Mouse (Mus musculus): Measurements from ENCODE around the gene 2010111I01Rik. TPM values are rescaled to one million over a fixed set of nuclear protein-coding genes. Genes with fewer than 3 reads are reported as not detected.

Gene 2010111I01Rik
- polyA plus RNA-seq, 1 experiment from 2014 or later: 23.5 TPM

DNA sequence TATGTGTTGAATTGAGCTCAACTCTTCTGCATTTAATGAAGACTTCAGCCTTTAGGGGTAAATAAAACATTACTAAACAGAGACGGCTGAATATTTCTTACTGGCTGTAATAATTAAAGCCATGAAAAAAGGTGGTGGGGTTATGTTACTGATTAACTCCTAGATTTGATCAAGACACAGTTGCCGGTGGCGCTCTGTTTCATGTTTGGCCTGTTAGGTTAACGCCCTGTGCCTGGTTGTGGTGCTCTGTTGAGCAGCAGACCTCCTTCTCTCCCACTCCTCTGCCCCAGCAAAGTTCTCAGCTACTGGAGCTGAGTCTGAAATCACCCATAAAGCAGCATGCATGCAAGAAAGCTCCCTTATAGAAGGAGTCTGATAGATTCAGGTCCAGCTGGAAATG, 303.7 kb downstream of the 2010111I01Rik start:
- Histone ChIP-seq H3K4me2 (ENCODE audit: low read length) (no peak overlapping the region), H3K4me3 (ENCODE audit: low read depth, low read length) (no peak overlapping the region), H3K36me3 (ENCODE audit: control insufficient read depth, insufficient read depth, low read length) (no peaks in the 10 kb centered on the region), H3K27me3 (replicated peaks; ENCODE audit: control insufficient read depth, insufficient read depth, low read length) (peaks cover 5% of the 10 kb centered on the region; the same call in 1 of the 2 replicates), H3K9me3 (replicated peaks; ENCODE audit: control insufficient read depth, low read length) (no peaks in the 10 kb centered on the region), H3K4me1 (ENCODE audit: control insufficient read depth, insufficient read depth, low read length) (peaks cover 6% of the 10 kb centered on the region), H3K27ac (ENCODE audit: low read depth, low read length) (no peak overlapping the region), H3K9ac (ENCODE audit: low read length) (no peak overlapping the region)
- WGBS: 83% methylated on average over 4 of the region's 4 CpGs
- ATAC-seq (no peak), DNase-seq (ENCODE audit: low spot score) (no peak)

DNA sequence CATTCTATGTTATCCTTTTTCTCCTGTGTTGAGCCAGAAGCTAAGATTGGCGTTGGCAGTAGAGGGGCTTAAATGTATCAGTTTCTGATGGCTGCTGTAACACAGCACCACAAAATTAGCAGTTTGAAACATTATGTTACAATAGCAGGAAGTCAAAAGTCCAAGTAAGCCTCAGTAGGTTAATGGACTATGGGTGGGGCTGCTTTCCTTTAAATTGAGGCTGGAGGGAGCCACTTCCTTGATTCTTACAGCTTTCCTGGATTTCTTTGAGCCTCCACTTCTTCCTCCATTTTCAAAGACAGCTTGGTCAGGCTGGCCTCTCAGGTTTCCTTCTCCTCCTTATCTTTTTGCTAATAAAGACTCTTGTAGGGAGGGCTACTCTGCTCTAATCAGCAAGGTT, 304.1 kb downstream of the 2010111I01Rik start:
- Histone ChIP-seq H3K4me1 (ENCODE audit: control insufficient read depth, insufficient read depth, low read length) (peaks cover 8% of the 10 kb centered on the region), H3K36me3 (ENCODE audit: control insufficient read depth, insufficient read depth, low read length) (no peaks in the 10 kb centered on the region), H3K4me2 (ENCODE audit: low read length) (no peak overlapping the region), H3K9me3 (replicated peaks; ENCODE audit: control insufficient read depth, low read length) (no peaks in the 10 kb centered on the region), H3K9ac (ENCODE audit: low read length) (no peak overlapping the region), H3K27me3 (replicated peaks; ENCODE audit: control insufficient read depth, insufficient read depth, low read length) (peaks cover 5% of the 10 kb centered on the region; the same call in 1 of the 2 replicates), H3K27ac (ENCODE audit: low read depth, low read length) (no peak overlapping the region), H3K4me3 (ENCODE audit: low read depth, low read length) (no peak overlapping the region)
- ATAC-seq (no peak), DNase-seq (ENCODE audit: low spot score) (no peak)
- WGBS: 91% methylated on average over 1 of the region's 1 CpGs

DNA sequence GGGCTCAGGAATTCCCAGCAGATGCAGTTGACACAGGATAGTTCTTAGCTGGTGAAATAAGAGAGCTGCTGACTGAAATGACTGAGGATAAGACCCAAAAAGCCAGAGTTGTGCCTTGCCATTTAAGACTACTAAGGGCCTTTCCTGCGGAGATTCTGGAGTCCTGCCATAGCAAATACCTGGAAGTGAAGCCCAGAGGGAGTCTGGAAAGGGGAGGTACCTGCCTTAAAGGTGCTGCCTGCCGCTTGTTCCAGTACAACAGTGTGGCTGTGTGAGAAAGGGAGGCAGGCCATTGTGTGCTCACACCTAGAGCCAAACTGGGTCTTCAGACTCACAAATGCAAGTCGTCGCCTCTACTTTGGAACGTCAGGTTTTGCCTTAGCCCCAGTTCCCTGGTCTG, 305.5 kb downstream of the 2010111I01Rik start:
- H3K36me3 ChIP-seq (ENCODE audit: control insufficient read depth, insufficient read depth, low read length): no peaks in the 10 kb centered on the region
- WGBS: 34% methylated on average over 5 of the region's 5 CpGs
- H3K4me3 ChIP-seq (ENCODE audit: low read depth, low read length): no peak overlapping the region
- peaks cover 12% of the 10 kb centered on the region for H3K4me1 ChIP-seq (ENCODE audit: control insufficient read depth, insufficient read depth, low read length)
- peaks cover 5% of the 10 kb centered on the region; the same call in 1 of the 2 replicates for H3K27me3 ChIP-seq (replicated peaks; ENCODE audit: control insufficient read depth, insufficient read depth, low read length)
- DNase-seq (ENCODE audit: low spot score) (no peak), ATAC-seq (no peak)
- no peak overlapping the region for H3K9ac ChIP-seq (ENCODE audit: low read length)
- no peaks in the 10 kb centered on the region for H3K9me3 ChIP-seq (replicated peaks; ENCODE audit: control insufficient read depth, low read length)
- H3K27ac ChIP-seq (ENCODE audit: low read depth, low read length): no peak overlapping the region
- H3K4me2 ChIP-seq (ENCODE audit: low read length): no peak overlapping the region

DNA sequence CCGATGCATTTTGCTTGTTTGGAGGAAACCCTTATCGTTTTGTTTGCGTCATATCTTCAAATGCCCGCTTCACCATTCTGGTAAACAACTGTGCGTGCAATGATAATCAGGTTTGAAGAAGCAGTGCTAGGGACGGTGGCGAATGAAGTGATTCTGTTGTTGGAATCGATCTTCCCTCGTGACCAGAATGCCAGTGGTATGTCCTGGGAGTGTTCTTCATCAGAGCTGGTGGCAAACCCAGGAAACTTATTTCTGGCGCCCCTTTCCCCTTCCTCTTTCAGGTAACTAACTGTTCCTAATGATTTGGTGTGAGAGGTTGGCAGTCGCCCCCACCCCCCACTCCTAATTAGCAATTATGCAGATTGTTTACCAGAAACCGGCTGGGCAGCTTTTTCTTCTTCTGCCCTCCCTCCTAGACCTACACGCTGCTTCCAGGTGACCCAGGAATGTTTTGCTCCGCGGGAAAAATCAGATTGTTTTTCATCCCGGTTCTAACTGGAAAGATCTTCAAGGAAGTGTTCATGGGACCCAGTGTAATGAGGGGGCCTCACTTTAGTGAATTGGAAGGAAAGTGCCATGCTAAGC, 307.4 kb downstream of the 2010111I01Rik start:
- Histone ChIP-seq H3K9ac (ENCODE audit: low read length) (peak overlapping the region; percentile 60), H3K4me1 (ENCODE audit: control insufficient read depth, insufficient read depth, low read length) (peaks cover 12% of the 10 kb centered on the region), H3K27ac (ENCODE audit: low read depth, low read length) (no peak overlapping the region), H3K4me3 (ENCODE audit: low read depth, low read length) (peak overlapping the region; percentile 37), H3K9me3 (replicated peaks; ENCODE audit: control insufficient read depth, low read length) (no peaks in the 10 kb centered on the region), H3K4me2 (ENCODE audit: low read length) (peak overlapping the region; percentile 73), H3K36me3 (ENCODE audit: control insufficient read depth, insufficient read depth, low read length) (no peaks in the 10 kb centered on the region), H3K27me3 (replicated peaks; ENCODE audit: control insufficient read depth, insufficient read depth, low read length) (peaks cover 5% of the 10 kb centered on the region; the same call in 1 of the 2 replicates)
- DNase-seq (ENCODE audit: low spot score) (peak; percentile 26), ATAC-seq (peak; percentile 44)
- 4% methylated on average over 16 of the region's 16 CpGs for whole genome bisulfite sequencing

DNA sequence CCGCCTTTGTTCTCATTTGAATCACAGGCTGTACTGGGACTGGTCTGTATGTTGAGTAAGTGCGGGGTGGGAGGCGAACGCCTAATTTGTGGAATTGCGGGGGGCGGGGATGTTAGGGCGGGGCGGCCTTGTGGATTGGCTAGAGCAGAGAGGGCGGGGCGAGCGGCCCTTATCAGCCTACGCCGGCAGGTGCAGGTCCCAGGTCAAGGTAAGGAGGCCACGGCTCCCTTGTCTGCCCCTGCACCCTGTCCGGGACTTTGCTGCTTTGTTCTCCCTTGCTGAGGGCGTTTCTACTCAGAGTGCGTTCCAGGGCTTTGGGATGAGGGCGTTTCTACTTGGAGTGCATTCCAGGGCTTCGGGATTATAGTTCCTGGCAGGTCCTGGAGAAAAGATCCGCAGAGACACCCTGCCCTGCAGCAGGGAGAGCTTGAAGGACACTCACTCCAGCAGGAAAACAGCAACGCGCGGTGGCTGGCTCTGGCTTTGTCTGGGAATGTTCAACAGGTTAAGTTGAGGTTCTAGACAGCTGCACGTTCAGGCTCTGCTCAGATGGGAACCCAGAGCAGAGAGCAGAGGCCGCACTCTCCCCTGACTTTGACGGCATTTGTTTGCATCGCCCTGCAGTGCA, 308.0 kb downstream of the 2010111I01Rik start:
- ATAC-seq: peak; percentile 91
- H3K4me2 ChIP-seq (ENCODE audit: low read length): peak overlapping the region; percentile 73
- no peaks in the 10 kb centered on the region for H3K36me3 ChIP-seq (ENCODE audit: control insufficient read depth, insufficient read depth, low read length)
- WGBS: under 1% methylated on average over 26 of the region's 27 CpGs
- H3K4me3 ChIP-seq (ENCODE audit: low read depth, low read length): peak overlapping the region; percentile 37
- DNase-seq (ENCODE audit: low spot score): peak; percentile 77
- H3K27ac ChIP-seq (ENCODE audit: low read depth, low read length): no peak overlapping the region
- peak overlapping the region; percentile 60 for H3K9ac ChIP-seq (ENCODE audit: low read length)
- H3K4me1 ChIP-seq (ENCODE audit: control insufficient read depth, insufficient read depth, low read length): peaks cover 12% of the 10 kb centered on the region
- H3K27me3 ChIP-seq (replicated peaks; ENCODE audit: control insufficient read depth, insufficient read depth, low read length): peaks cover 5% of the 10 kb centered on the region; the same call in 1 of the 2 replicates
- H3K9me3 ChIP-seq (replicated peaks; ENCODE audit: control insufficient read depth, low read length): no peaks in the 10 kb centered on the region

DNA sequence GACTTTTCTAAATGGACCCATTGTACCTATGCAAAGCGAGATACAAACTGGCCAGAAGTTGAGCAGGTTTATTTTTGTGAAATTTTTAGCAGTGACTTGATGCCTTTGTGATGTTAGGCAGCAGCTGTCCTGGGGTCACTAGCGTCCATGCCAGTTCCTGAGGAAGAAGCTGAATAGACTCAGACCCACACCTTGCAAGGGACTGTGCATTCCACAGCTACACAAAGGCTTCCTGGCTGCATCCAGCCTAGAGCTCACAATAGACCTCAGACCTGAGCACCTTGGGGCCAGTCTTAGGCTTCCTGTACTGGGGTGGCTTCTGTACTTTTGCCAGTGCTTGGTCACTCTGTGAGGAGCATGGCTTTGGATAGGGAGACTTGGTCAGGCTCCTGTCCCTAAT, 309.2 kb downstream of the 2010111I01Rik start:
- peak overlapping the region; percentile 73 for H3K4me2 ChIP-seq (ENCODE audit: low read length)

DNA sequence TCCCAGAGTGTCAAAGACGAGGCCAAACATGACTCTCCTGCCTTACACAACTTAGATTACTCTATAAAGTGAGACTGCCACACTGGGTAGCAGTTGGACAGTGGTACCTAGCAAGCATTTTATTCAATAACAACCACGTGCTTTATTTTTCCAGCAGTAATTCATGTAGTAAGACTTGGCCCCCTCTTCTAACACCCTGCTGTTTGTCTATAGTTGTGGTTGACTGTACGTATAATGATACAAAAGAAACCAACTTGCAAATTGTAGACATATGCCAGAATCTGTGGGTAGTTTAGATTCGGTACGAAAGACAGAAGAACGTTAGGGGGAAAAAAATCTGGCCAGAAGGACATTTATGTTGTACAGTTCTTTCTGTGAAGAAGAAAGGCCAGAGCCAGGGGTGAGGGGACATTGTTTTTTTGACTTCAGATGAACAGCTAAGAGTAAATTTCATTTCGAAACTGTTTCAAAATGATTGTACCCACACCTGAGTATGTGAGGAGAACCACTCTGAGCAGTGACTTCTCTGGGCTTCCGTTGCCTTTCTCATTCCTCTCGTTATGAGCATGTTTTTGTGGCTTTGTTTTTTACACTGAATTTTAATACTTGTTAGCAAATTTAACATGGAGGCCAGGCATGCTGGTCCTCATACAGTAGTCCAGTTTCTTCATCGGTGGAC, 309.9 kb downstream of the 2010111I01Rik start:
- H3K27me3 ChIP-seq (replicated peaks; ENCODE audit: control insufficient read depth, insufficient read depth, low read length): peaks cover 5% of the 10 kb centered on the region; the same call in 1 of the 2 replicates
- no peaks in the 10 kb centered on the region for H3K9me3 ChIP-seq (replicated peaks; ENCODE audit: control insufficient read depth, low read length)
- no peaks in the 10 kb centered on the region for H3K36me3 ChIP-seq (ENCODE audit: control insufficient read depth, insufficient read depth, low read length)
- H3K9ac ChIP-seq (ENCODE audit: low read length): no peak overlapping the region
- no peak for DNase-seq (ENCODE audit: low spot score)
- H3K27ac ChIP-seq (ENCODE audit: low read depth, low read length): no peak overlapping the region
- no peak overlapping the region for H3K4me3 ChIP-seq (ENCODE audit: low read depth, low read length)
- H3K4me2 ChIP-seq (ENCODE audit: low read length): peak overlapping the region; percentile 73; the same call in 1 of the 2 replicates
- 67% methylated on average over 10 of the region's 10 CpGs for WGBS
- peaks cover 23% of the 10 kb centered on the region for H3K4me1 ChIP-seq (ENCODE audit: control insufficient read depth, insufficient read depth, low read length)
- ATAC-seq: no peak

More for the DNA sequence above, 309.2 kb downstream of the 2010111I01Rik start:
- Histone ChIP-seq H3K27ac (ENCODE audit: low read depth, low read length) (no peak overlapping the region), H3K4me1 (ENCODE audit: control insufficient read depth, insufficient read depth, low read length) (peaks cover 16% of the 10 kb centered on the region), H3K9ac (ENCODE audit: low read length) (no peak overlapping the region), H3K27me3 (replicated peaks; ENCODE audit: control insufficient read depth, insufficient read depth, low read length) (peaks cover 5% of the 10 kb centered on the region; the same call in 1 of the 2 replicates), H3K4me3 (ENCODE audit: low read depth, low read length) (no peak overlapping the region), H3K36me3 (ENCODE audit: control insufficient read depth, insufficient read depth, low read length) (no peaks in the 10 kb centered on the region), H3K9me3 (replicated peaks; ENCODE audit: control insufficient read depth, low read length) (no peaks in the 10 kb centered on the region)
- 34% methylated on average over 2 of the region's 2 CpGs for WGBS
- DNase-seq (ENCODE audit: low spot score): no peak
- ATAC-seq: no peak

DNA sequence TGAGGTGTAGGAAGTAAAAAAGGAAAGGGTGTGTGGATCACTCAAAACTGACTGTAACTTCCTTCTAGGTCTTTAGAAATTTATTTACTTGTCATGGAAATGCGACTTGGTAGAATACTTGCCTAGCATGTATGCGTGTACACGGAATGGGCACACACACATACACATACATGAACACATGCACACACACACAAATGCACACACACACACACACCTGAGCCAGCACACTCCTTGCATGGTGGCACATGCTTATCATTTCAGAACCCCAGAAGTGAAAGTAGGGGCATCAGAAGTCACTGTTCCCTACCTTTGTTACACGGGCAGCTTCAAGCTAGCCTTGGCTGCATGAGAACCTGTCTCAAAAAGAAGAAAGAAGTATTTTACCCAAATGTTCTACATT, 311.7 kb downstream of the 2010111I01Rik start:
- H3K4me1 ChIP-seq (ENCODE audit: control insufficient read depth, insufficient read depth, low read length): peaks cover 23% of the 10 kb centered on the region
- H3K27me3 ChIP-seq (replicated peaks; ENCODE audit: control insufficient read depth, insufficient read depth, low read length): no peaks in the 10 kb centered on the region

More for the DNA sequence above, 311.7 kb downstream of the 2010111I01Rik start:
- 93% methylated on average over 4 of the region's 4 CpGs for WGBS
- Histone ChIP-seq H3K27ac (ENCODE audit: low read depth, low read length) (no peak overlapping the region), H3K9me3 (replicated peaks; ENCODE audit: control insufficient read depth, low read length) (no peaks in the 10 kb centered on the region), H3K9ac (ENCODE audit: low read length) (no peak overlapping the region), H3K36me3 (ENCODE audit: control insufficient read depth, insufficient read depth, low read length) (no peaks in the 10 kb centered on the region), H3K4me3 (ENCODE audit: low read depth, low read length) (no peak overlapping the region), H3K4me2 (ENCODE audit: low read length) (no peak overlapping the region)
- DNase-seq (ENCODE audit: low spot score) (no peak), ATAC-seq (no peak)

Measured in forebrain, embryonic 14.5 days (tissue).